Mouse (Mus musculus) heart, postnatal 10 days (tissue): ENCODE measurements around the gene Iqcd. TPM values are rescaled to one million over a fixed set of nuclear protein-coding genes. Genes with fewer than 3 reads are reported as not detected.
A peak's percentile ranks its signal among the peaks of the same experiment; 100 is the strongest.

Experiments
- DNase-seq, 2 experiments: peaks; one replicate each; pipeline ENCODE4 v3.0.0; 2021
- intact Hi-C: fragments of 180-260 bp; cut with DNase I; formaldehyde crosslinking; loops from one replicate; pipeline ENCODE4 v1.15.1; 2025
- total RNA-seq, 2 experiments: library from RNA; stranded (reverse); gene quantifications; 2 replicates each; pipeline ENCODE4 v1.2.3; 2021

Iqcd gene
- total RNA-seq, 2 experiments from 2014 or later: 0.17 TPM; not detected in 1

- intact Hi-C loops: no loop called here
- DNase-seq: no peak
These were observed 18.4 kb upstream of the Iqcd start for GRCm38 (mm10) chr5:120570289-120570897.

GRCm38 (mm10) chr5:120571056-120571740 lies 17.6 kb upstream of the Iqcd start:
- DNase-seq: peak; percentile 35 to 52
- intact Hi-C loops: no loop called here

GRCm38 (mm10) chr5:120574469-120575063 lies 14.2 kb upstream of the Iqcd start:
- DNase-seq: no peak
- intact Hi-C loops: no loop called here

- intact Hi-C loops: no loop called here
- DNase-seq: no peak
These were observed 12.0 kb upstream of the Iqcd start for GRCm38 (mm10) chr5:120576781-120577301.

- intact Hi-C loops: no loop called here
- no peak for DNase-seq
These were observed 10.8 kb upstream of the Iqcd start for GRCm38 (mm10) chr5:120577935-120578441.

- DNase-seq: peak; percentile 70 to 81
- intact Hi-C loops: no loop called here
These were observed 10.2 kb upstream of the Iqcd start for GRCm38 (mm10) chr5:120578504-120579081.

- DNase-seq: peak; percentile 70 to 78
- intact Hi-C loops: no loop called here
These were observed 9.5 kb upstream of the Iqcd start for GRCm38 (mm10) chr5:120579211-120579897.

- intact Hi-C loops: no loop called here
- DNase-seq: no peak
These were observed 8.8 kb upstream of the Iqcd start for GRCm38 (mm10) chr5:120579898-120580626.

GRCm38 (mm10) chr5:120582002-120582401 lies 6.8 kb upstream of the Iqcd start:
- DNase-seq: no peak
- intact Hi-C loops: no loop called here

GRCm38 (mm10) chr5:120583511-120583910 lies 5.3 kb upstream of the Iqcd start:
- DNase-seq: no peak
- intact Hi-C loops: no loop called here

GRCm38 (mm10) chr5:120584968-120585367 lies 3.8 kb upstream of the Iqcd start:
- intact Hi-C loops: loop anchor here (5.0 kb wide), 1 partner anchor 78 kb away; no protein-coding TSS in a partner anchor

GRCm38 (mm10) chr5:120586741-120587615 lies 1.8 kb upstream of the Iqcd start:
- DNase-seq: peak; percentile 50 to 53
- intact Hi-C loops: loop anchor here (2.0 to 5.0 kb wide), 2 partner anchors 20 to 80 kb away; no protein-coding TSS in a partner anchor

More at GRCm38 (mm10) chr5:120584968-120585367, 3.8 kb upstream of the Iqcd start:
- no peak for DNase-seq

GRCm38 (mm10) chr5:120587616-120587926 lies 1.2 kb upstream of the Iqcd start:
- DNase-seq: peak; percentile 57 to 62
- intact Hi-C loops: loop anchor here (2.0 to 5.0 kb wide), 2 partner anchors 21 to 80 kb away; no protein-coding TSS in a partner anchor

GRCm38 (mm10) chr5:120587940-120588568 lies 762 bp upstream of the Iqcd start:
- DNase-seq: peak; percentile 37 to 42
- intact Hi-C loops: loop anchor here (2.0 to 5.0 kb wide), 2 partner anchors 21 to 81 kb away; no protein-coding TSS in a partner anchor

GRCm38 (mm10) chr5:120590356-120591010 lies 1.7 kb downstream of the Iqcd start:
- intact Hi-C loops: no loop called here
- no peak for DNase-seq

GRCm38 (mm10) chr5:120592141-120592540 lies 3.3 kb downstream of the Iqcd start:
- DNase-seq: no peak
- intact Hi-C loops: no loop called here

- intact Hi-C loops: no loop called here
- no peak for DNase-seq
These were observed 5.7 kb downstream of the Iqcd start for GRCm38 (mm10) chr5:120594485-120594884.

GRCm38 (mm10) chr5:120599625-120600024 lies 10.8 kb downstream of the Iqcd start:
- DNase-seq: no peak
- intact Hi-C loops: loop anchor here (10.0 kb wide), 1 partner anchor 455 kb away; no protein-coding TSS in a partner anchor
